Mouse (Mus musculus) embryo, embryonic 11 days (tissue): ENCODE data around the gene Tcaf1.

Experiments used
- DNase-seq: peaks from one replicate; pipeline ENCODE4 v3.0.0-alpha.2; 2015

Tcaf1 gene

DNA sequence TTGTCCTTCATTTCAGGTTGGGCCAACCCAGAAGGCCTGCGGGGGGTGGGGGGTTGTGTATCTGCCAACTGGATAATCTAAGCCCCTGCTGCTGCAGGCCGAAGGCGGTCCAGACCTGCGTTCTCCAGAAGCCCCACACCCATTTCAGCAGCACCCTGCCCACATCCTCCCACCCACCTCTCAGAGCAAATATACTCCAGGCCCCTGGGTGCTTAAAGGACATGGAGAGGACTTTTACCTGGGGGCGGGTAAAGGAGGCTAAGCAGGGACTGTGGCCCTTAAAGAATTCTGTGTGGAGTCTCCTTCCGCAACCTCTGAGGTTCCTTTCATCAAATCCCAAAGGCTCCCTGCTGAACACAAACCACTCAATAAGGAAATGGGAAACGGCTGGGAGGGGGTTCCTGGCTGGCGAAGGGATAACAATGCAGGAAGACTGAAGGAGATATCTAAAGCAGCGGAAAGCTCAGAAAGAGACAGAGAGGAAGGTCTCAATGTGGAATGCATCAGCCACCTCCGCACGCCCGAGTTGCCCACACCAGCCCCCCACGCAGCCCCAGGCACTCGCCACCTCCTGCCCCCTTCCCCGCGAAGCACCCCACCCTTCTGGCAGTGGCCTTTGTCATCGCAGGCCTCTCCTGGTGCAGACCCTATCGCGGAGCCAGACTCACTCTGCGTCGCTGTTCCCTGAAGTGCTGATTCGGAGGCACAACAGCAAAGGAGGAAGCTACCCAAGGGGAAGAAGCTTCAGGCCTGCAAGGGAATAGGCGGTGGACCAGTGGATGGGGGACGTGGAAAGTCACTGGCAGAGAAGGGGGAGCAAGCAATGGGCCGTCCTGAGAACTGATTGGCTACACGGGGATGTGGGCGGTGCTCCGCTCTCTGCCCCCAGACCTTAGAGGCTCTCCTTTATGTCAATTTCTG, at the start of gene Tcaf1:
TSS of gene Tcaf1 (minus strand) at position 798 of the 921 bp plus-strand sequence.
- peak; percentile 90 for DNase-seq

DNA sequence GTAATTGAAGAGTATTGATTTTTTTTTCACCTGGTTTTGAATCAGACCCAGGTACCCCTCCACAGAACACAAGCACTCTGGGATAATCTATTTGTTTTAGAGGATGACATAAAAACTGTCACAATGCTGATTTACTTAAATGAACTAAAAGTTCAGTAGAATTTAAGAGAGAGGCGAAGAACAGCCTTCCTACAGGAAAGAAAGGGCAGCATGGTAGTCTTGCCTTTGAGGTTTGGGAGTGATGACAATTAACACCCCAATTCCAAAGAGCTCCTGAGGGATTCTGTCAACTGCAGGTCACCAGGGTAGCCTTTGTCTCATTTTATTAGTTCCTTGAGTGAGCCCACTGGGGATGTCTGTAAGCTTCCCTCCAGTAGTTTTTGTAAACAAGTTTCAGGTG, 46.2 kb upstream of the Tcaf1 start, which contains the start of gene Olfr38:
TSS of gene Olfr38 (plus strand) at position 301 of the 400 bp plus-strand sequence.
- DNase-seq = no peak

DNA sequence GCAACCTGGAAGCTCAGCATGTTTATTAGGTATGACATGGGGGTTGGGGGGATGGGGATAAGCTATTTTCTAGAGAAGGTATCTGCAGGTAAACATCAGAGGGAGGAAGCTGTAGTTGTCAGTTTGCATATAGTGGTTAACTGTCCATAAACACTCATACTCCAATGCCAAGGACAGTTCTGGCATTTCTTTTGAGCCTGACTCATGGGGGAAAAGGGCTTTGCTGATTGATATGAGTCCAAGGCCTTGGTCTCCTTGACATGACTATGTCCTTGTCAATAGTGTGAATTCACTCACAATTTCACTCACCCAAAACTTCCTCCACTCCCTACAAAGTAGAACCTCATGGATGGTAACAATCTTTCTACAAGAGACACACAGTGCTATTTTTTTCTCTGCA, 38.0 kb upstream of the Tcaf1 start:
- no peak for DNase-seq

GRCm38 (mm10) chr6:42742303-42742702, 32.4 kb upstream of the Tcaf1 start:
- no peak for DNase-seq

GRCm38 (mm10) chr6:42739071-42739470, 29.2 kb upstream of the Tcaf1 start, which contains the start of gene Olfr453:
Gene Olfr453 (plus strand): TSS chr6:42739371.
- DNase-seq = no peak

- DNase-seq = no peak
Observed at GRCm38 (mm10) chr6:42717973-42718372, 8.1 kb upstream of the Tcaf1 start.

DNA sequence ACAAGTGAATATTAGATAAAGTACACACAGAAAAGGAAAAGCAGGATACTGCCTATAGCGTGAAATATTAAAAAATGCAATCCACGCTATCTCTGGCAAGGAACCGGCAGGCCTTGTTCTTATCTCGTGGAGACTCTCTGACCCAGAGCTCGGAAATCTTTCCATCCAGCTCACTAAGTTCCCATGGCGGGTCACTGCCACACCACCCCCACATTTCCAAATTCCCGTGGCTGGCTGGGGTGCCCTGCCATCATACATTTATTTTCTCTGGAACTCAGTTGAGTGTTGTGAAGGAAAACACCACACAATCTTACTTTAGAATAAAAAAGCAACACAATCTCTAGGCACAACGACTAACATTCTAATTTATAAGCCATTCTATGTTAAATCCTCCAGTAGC, 4.8 kb upstream of the Tcaf1 start:
- no peak for DNase-seq

DNA sequence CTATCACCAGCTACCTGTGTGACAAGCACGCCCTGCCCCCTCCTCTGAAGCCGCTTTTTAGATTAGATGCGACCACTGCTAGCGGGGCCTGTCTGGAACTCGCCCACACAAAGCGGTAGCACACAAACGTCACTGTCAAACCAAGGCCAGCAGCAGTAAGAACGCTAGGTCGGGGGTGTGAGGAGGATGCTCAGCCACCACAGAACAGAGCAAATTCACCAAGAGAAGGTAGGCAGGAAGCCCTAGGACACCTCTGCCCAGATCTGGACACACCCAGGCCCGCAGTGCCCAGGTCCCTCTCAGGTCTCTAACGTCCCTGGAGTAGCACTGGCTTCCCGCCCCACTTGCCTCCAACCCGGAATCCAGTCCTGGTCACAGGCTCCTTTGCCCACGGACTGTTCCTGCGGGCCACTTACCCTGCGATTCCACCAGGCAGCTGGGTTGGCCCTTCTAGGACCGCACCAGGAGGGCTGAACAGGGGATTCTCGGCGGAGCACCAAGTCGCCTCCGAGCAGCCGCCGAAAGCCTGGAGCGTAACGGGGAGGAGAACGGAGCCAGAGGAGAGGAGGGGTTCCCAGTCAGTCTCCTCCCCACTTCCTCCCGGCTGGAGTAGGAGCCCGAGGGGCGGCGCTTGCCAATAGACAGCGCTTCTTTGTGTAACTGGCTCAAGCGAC, 17.2 kb downstream of the Tcaf1 start:
- peak; percentile 92 for DNase-seq

DNA sequence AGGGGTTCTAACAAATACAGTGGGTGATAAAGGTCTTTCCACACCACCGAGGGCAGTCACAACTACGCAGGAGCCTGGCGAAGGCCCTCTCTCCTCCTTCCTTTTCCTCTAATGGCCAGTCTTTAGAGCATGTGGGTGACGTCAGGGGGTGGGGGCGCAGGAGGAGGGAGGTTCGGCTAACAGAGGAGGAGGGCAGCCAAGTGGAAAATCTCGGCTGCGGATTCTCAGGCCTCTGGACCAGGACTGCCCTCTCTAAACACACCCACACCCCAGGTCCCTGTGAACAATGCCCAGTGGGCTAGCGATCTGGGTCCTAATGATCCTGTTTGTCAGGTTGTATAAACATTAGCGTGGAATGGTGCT, 17.8 kb downstream of the Tcaf1 start:
- peak; percentile 88 for DNase-seq

GRCm38 (mm10) chr6:42689761-42690160, 20.1 kb downstream of the Tcaf1 start:
- no peak for DNase-seq

DNA sequence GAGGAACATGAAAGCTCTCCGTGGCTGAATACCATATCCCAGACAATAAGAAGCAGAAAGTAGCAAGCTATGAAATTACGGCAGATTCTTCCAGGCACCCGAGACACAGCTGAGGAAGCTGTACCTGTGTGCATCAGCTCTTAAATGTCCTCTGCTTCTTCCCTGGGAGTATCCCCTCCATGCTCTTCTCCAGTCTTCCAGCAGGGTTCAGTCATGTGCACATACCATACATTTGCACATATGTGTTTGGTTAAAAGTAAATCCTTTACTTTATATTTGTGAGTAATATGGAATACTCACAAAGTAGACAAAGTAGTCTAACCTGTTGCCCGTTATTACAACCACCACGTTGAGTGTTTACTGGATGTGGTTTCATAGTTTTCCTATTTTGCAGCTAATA, 22.0 kb downstream of the Tcaf1 start:
- no peak for DNase-seq

- no peak for DNase-seq
Observed at GRCm38 (mm10) chr6:42680077-42680476, 29.8 kb downstream of the Tcaf1 start.

- no peak for DNase-seq
Observed at GRCm38 (mm10) chr6:42676011-42676410, 33.9 kb downstream of the Tcaf1 start.

GRCm38 (mm10) chr6:42671767-42672166, 38.1 kb downstream of the Tcaf1 start:
- DNase-seq = no peak

- no peak for DNase-seq
Observed at GRCm38 (mm10) chr6:42667722-42668121, 42.2 kb downstream of the Tcaf1 start.

DNA sequence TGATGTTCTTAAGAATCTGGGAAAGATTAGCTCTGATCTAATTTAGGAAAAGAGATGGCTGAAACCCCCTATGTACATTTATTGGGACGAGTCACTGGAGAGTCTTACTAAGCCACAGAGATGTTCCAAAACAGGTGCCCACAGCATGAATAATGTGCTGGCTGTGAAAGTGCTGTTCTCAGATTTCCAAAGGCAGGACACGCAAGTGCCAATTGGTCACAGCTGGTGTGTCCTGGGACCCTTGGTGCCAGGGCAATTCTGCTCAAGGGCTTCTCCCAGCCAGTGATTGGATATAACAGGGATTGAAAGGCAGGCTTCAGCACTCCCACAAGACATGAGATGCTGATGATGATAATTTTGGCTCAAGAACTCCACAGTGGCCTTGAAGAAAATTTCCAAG, 48.1 kb downstream of the Tcaf1 start:
- DNase-seq = no peak

GRCm38 (mm10) chr6:42644912-42645549, 64.9 kb downstream of the Tcaf1 start, which contains the start of gene Tcaf2:
Gene Tcaf2 (minus strand): TSS chr6:42645254.
- DNase-seq = peak; percentile 93

- no peak for DNase-seq
Observed at GRCm38 (mm10) chr6:42634393-42634792, 75.5 kb downstream of the Tcaf1 start.

DNA sequence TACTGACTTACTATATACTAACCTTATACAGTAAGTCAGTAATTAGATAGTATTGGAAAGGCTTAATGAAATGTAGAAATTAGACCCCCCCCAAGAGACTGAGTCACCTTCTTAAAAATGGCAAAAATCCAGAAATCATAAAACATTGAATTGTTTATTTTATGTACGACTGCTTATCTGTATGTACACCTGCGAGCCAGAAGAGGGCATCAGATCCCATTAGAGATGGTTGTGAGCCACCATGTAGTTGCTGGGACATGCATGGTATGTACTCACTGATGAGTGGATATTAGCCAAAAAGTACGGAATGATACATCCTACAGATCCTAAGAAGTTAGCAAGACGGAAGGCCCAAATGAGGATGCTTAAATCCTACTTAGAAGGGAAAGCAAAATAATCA, 78.5 kb downstream of the Tcaf1 start:
- peak; percentile 2 for DNase-seq
